Mouse (Mus musculus) embryonic fibroblast, embryonic 13.5 days (primary cell): ENCODE results near the gene Cyb561d2. TPM values are rescaled to one million over a fixed set of nuclear protein-coding genes. Genes with fewer than 3 reads are reported as not detected.

Experiments used
- H3K27ac ChIP-seq: 2 replicates; pipeline ENCODE4 v1.5.1; 2012; ENCODE audit warnings: low read length, control low read depth, inconsistent platforms; ENCODE audit not compliant: insufficient read depth
- H3K4me1 ChIP-seq: 2 replicates; pipeline ENCODE4 v1.6.1; 2011; ENCODE audit warnings: low read length; ENCODE audit not compliant: control insufficient read depth, insufficient read depth
- H3K4me3 ChIP-seq: 2 replicates; pipeline ENCODE4 v1.5.1; 2011; ENCODE audit warnings: mild to moderate bottlenecking, control low read depth, low read length; ENCODE audit not compliant: insufficient read depth
- CTCF ChIP-seq: IDR thresholded peaks from 2 replicates; pipeline ENCODE4 v1.5.1; 2011; ENCODE audit warnings: mild to moderate bottlenecking, control low read depth, low read length, moderate library complexity, borderline replicate concordance; ENCODE audit not compliant: insufficient read depth
- POLR2A ChIP-seq: IDR thresholded peaks from 2 replicates; pipeline ENCODE4 v1.6.1; 2011; ENCODE audit warnings: low read depth, mild to moderate bottlenecking, control low read depth, low read length, moderate library complexity
- polyA plus RNA-seq: library from polyadenylated mRNA; stranded (reverse); fragments of >200 nt; gene quantifications from 2 replicates; pipeline ENCODE4 v1.2.4, GENCODE M21; 2011; ENCODE audit warnings: low read depth; ENCODE audit not compliant: missing spikeins, insufficient read length

Gene Cyb561d2
- polyA plus RNA-seq, result 14.4 and 18.3 TPM in 2 replicates

GRCm38 (mm10) chr9:107541474-107542351 is at the start of gene Cyb561d2, which contains the start of gene Nprl2:
Cyb561d2 (minus strand) TSS chr9:107542193.
Nprl2 (plus strand) TSS chr9:107542226.
- peaks cover 4% of the 10 kb centered on the region; the same call in 1 of the 2 replicates for H3K4me1 ChIP-seq
- H3K4me3 ChIP-seq, result peak within 1 kb of the TSS; percentile 62
- no peak within 1 kb of the TSS for H3K27ac ChIP-seq
- TF ChIP-seq POLR2A, result peak; percentile 70
- TF ChIP-seq CTCF, result no peak

GRCm38 (mm10) chr9:107590773-107591060 is 48.7 kb upstream of the Cyb561d2 start:
- Histone ChIP-seq H3K27ac (no peak overlapping the region), H3K4me1 (peaks cover 5% of the 10 kb centered on the region; the same call in 1 of the 2 replicates), H3K4me3 (no peak overlapping the region)
- TF ChIP-seq CTCF (no peak), POLR2A (no peak)

GRCm38 (mm10) chr9:107590058-107590772 is 48.2 kb upstream of the Cyb561d2 start:
- no peak overlapping the region for H3K27ac ChIP-seq
- H3K4me1 ChIP-seq, result peaks cover 5% of the 10 kb centered on the region; the same call in 1 of the 2 replicates
- no peak overlapping the region for H3K4me3 ChIP-seq
- TF ChIP-seq CTCF (no peak), POLR2A (no peak)

- H3K4me3 ChIP-seq, result peak overlapping the region; percentile 78
- no peak overlapping the region for H3K27ac ChIP-seq
- no peak for TF ChIP-seq POLR2A
- TF ChIP-seq CTCF, result no peak
- H3K4me1 ChIP-seq, result peaks cover 5% of the 10 kb centered on the region; the same call in 1 of the 2 replicates
Observed at GRCm38 (mm10) chr9:107587833-107588639, 46.0 kb upstream of the Cyb561d2 start.

GRCm38 (mm10) chr9:107586974-107587832 is 45.2 kb upstream of the Cyb561d2 start, which contains the start of gene Ifrd2:
Ifrd2 (plus strand) TSS chr9:107587642.
- Histone ChIP-seq H3K4me1 (peaks cover 5% of the 10 kb centered on the region; the same call in 1 of the 2 replicates), H3K4me3 (peak within 1 kb of the TSS; percentile 78), H3K27ac (no peak within 1 kb of the TSS)
- TF ChIP-seq CTCF (no peak), POLR2A (peak; percentile 71)

- TF ChIP-seq CTCF, result no peak
- no peak for TF ChIP-seq POLR2A
- Histone ChIP-seq H3K27ac (no peak overlapping the region), H3K4me3 (no peak overlapping the region), H3K4me1 (peaks cover 5% of the 10 kb centered on the region; the same call in 1 of the 2 replicates)
Observed at GRCm38 (mm10) chr9:107586504-107586903, 44.5 kb upstream of the Cyb561d2 start.

GRCm38 (mm10) chr9:107583174-107583573 is 41.2 kb upstream of the Cyb561d2 start:
- no peak for TF ChIP-seq CTCF
- no peak for TF ChIP-seq POLR2A
- Histone ChIP-seq H3K4me1 (peaks cover 5% of the 10 kb centered on the region; the same call in 1 of the 2 replicates), H3K27ac (no peak overlapping the region), H3K4me3 (no peak overlapping the region)

- Histone ChIP-seq H3K27ac (no peak overlapping the region), H3K4me3 (no peak overlapping the region), H3K4me1 (peaks cover 5% of the 10 kb centered on the region; the same call in 1 of the 2 replicates)
- TF ChIP-seq CTCF, result no peak
- no peak for TF ChIP-seq POLR2A
Observed at GRCm38 (mm10) chr9:107582509-107583062, 40.6 kb upstream of the Cyb561d2 start.
